16 mouse cellular contexts compared by ENCODE assay signal in the genomic region with DNA sequence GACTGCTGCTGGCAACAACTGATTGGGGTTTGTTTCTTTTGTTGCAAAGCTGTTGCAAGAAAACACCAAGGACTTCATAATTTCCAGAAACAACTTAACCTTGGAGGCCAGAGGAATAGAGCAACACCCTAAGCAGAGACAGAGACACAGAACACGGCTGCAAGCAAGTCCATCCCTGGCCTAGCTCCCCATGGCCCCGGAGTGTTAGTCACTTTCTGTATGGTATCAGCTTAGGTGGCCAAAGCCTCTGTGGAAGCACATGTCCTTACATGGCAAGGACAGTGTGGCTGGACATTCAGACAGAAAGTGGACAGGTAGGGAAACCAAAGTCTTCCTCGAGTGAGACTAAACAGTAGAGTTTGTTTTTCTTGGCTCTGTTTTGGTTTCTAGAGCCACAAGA.
"Had no signal": no experiment of that assay in that cellular context is flagged by ENCODE, and none has a peak within 500 bp of the region (broad histone marks: within the 10 kb centered on the region; RNA-seq: fewer than 3 reads in every experiment).

No protein-coding gene starts in this region.

- H3K4me2 ChIP-seq: kidney, embryonic 15.5 days; limb, embryonic 15.5 days; liver, embryonic 12.5 days; lung, embryonic 14.5 days; neural tube, embryonic 12.5 days had no signal

- DNase-seq: kidney, postnatal 14 days; left cerebral cortex, postnatal 4 days; lung, embryonic 14.5 days; lung, postnatal 10 days; lung, postnatal 4 days; midbrain, embryonic 14.5 days; retina, postnatal 1 day; right cerebral cortex, postnatal 4 days; spleen, adult 18-20 months; thymus, adult 18-20 months; thymus, postnatal 14 days had no signal

- H3K27me3 ChIP-seq: kidney, embryonic 15.5 days; limb, embryonic 15.5 days; liver, embryonic 12.5 days; neural tube, embryonic 12.5 days had no signal

- H3K27ac ChIP-seq: kidney, embryonic 15.5 days; limb, embryonic 15.5 days; liver, embryonic 12.5 days; midbrain, embryonic 10.5 days; neural tube, embryonic 12.5 days had no signal

- ATAC-seq: liver, embryonic 12.5 days had no signal

- H3K9me3 ChIP-seq: kidney, embryonic 15.5 days; limb, embryonic 15.5 days; liver, embryonic 12.5 days; midbrain, embryonic 10.5 days; neural tube, embryonic 12.5 days had no signal

- H3K9ac ChIP-seq: kidney, embryonic 15.5 days; limb, embryonic 15.5 days; liver, embryonic 12.5 days; lung, embryonic 14.5 days; neural tube, embryonic 12.5 days had no signal

- H3K4me1 ChIP-seq: limb, embryonic 15.5 days; liver, embryonic 12.5 days; neural tube, embryonic 12.5 days had no signal

- H3K4me3 ChIP-seq: kidney, embryonic 15.5 days; limb, embryonic 15.5 days; liver, embryonic 12.5 days; midbrain, embryonic 10.5 days; neural tube, embryonic 12.5 days had no signal

- H3K36me3 ChIP-seq: kidney, embryonic 15.5 days; limb, embryonic 15.5 days; liver, embryonic 12.5 days; midbrain, embryonic 10.5 days; neural tube, embryonic 12.5 days had no signal
